Mouse (Mus musculus) layer of hippocampus, adult 18-20 months (tissue): Measurements from ENCODE around the gene Ankrd42. TPM values are rescaled to one million over a fixed set of nuclear protein-coding genes. Genes with fewer than 3 reads are reported as not detected.

Experiments
- DNase-seq, 2 experiments: peaks; one replicate each; pipeline ENCODE4 v3.0.0; 2022; ENCODE audit warnings: low spot score in 2 of 2
- total RNA-seq, 2 experiments: library from RNA; stranded (reverse); gene quantifications; 2 replicates each; pipeline ENCODE4 v1.2.3; 2021

The Ankrd42 gene
- total RNA-seq, 2 experiments from 2014 or later: 16.3 to 17.1 TPM

GRCm38 (mm10) chr7:92580491-92581207 is 56.3 kb downstream of the Ankrd42 start:
- DNase-seq: peak; percentile 19 to 57

DNA sequence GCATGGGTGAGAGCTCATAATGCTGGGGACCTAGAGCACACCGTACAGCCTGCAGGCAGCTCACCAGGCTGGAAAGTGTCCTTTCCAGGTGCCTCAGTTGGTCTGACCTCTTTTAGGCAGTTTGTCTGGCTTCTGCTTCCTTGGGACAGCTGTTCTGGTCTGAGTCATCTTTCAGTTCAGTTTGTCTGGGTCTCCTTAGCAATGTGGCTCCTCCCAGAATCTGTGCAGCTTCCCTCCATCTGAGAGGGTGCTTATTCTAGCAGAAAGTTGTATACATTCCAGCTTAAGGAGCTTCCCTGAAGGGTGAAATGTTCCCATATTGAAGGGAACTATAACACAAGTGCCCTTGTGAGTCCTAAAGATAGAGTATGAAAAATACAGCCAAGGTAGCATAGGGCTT is 70.2 kb downstream of the Ankrd42 start:
- no peak for DNase-seq

- peak; percentile 91 to 97 for DNase-seq
These were observed 75.7 kb downstream of the Ankrd42 start, which contains the start of gene Ccdc90b for GRCm38 (mm10) chr7:92560986-92561876. Gene Ccdc90b, plus strand, starts transcription at chr7:92561149.

- no peak for DNase-seq
These were observed 78.2 kb downstream of the Ankrd42 start for GRCm38 (mm10) chr7:92558744-92559143.

DNA sequence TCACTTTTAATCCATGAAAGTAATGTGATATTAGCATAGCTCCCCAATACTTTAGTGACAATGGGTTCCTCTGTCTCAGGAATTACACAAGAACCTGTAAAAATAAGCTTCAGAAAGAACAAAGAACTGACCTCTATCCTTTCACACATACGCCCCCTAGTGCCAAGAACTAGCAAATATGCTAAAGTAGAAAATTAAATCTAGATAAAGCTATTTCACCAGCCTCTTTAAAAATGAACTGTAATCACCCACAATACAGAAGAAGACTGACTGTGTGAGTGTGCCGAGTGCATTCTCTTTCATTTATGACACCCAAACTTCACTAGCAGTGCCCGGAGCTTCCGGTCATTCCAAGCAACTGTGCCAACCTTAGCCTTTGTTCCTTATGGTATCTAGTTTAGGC is 86.0 kb downstream of the Ankrd42 start:
- DNase-seq: peak in 1 of 2 experiments; percentile 70

DNA sequence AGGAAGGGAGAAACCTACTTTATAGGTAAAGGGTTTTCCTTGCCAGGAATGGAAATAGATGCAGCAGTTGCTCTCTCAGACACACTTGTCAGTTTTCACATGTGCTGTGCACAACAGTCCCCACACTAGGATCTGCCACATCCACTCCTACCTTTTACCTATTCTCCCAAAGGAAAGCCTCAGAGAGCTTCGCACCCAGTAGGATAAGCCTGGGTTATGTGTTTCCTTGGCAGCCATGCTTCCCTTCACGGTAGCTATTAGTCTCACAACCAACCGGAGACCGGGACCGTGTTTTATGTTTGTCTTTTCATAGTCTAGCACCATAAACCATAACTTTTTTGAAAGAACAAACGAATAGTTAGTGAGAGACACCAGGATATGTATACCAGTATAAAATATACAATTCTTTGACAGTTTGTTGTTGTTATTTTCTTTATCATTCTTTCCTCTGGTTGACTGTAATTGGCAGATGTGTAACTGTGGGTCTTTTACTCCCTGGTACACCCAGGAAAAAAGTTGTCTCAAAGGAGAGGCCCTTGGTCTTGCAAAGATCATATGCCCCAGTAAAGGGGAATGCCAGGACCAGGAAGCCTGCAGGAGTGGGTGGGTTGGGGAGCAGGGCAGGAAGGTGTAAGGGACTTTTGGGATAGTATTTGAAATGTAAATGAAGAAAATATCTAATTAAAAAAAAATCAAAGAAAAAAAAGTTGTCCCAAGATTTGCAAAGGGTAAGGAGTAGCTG is 86.5 kb downstream of the Ankrd42 start:
- DNase-seq: no peak

DNA sequence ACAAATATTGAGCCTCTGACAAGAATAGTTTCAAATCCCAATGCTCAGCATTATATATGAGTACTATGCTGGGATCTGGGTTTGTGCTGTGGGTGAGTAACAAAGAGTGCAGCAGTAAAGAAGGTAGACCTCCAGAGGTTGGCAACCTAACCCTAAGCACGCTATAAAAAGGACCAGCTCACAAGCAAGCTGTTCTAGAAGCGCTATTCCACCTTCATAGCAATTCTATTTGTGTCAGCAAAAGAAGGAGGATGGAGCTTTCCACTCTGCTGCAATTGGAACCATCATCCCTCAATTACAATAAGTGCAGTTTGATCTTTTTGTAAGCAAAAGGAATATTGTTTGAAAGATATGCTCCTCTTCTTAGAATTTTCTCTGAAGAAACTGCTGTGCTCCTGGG is 90.2 kb downstream of the Ankrd42 start:
- DNase-seq: no peak

DNA sequence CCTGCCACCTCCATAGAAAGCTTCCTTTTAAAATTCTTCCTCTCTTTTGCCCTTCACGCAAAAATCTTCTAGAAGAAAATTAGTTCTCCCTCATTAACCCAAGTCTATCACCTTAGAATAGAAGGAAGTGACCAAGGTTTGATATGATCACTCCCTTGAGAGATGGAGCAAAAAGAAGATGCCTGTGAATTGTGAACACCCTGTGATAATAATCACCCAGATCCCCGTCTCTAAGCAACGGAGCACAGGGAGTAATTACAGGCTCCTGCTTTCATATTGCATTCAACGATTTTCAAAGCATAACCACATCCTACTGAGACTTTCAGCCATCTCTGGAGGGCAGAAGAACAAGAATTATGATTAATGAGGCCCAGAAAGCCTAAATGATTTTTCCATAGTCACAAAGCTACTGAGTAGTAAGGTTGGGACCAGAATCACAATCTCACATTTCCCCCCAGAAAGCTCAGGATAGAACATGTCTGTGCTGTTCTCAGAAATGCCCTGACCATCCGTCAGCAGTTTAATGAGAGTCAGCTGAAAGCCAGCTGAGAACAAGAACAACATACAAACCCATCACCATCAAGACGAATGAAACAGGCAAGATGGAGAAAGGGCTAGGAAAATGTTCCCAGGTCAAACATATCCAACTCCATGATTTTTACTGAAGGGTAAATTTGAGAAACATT is 104.4 kb downstream of the Ankrd42 start:
- peak in 1 of 2 experiments; percentile 31 for DNase-seq

Other genes starting within 250 kb of the Ankrd42 start
- gene Ccdc90b, start 76.0 kb downstream of the Ankrd42 start, total RNA-seq: 10 to 100 TPM; 14.9 to 15.6 TPM
- gene Pcf11, start 32.8 kb upstream of the Ankrd42 start, total RNA-seq: 10 to 100 TPM; 57.0 to 69.4 TPM
- 10 to 100 TPM; 39.3 to 41.5 TPM for gene Rab30, start 104.5 kb upstream of the Ankrd42 start, total RNA-seq
- under 1 TPM; 0.33 to 0.62 TPM for gene Ddias, start 237.1 kb upstream of the Ankrd42 start, total RNA-seq
- gene Prcp, start 237.3 kb upstream of the Ankrd42 start, total RNA-seq: 1 to 10 TPM; 5.9 to 7.0 TPM